Mouse (Mus musculus) heart, embryonic 11.5 days (tissue): Measurements from ENCODE around the gene Macrod1. TPM values are rescaled to one million over a fixed set of nuclear protein-coding genes. Genes with fewer than 3 reads are reported as not detected.

Experiments
- ATAC-seq: fragments of 200-750 bp; cut with Nextera tagmentation; replicated peaks from 2 replicates; pipeline ENCODE4 v1.8.0; 2017; ENCODE audit warnings: moderate library complexity; ENCODE audit not compliant: insufficient number of reproducible peaks, low FRiP score, low TSS enrichment
- H3K27ac ChIP-seq: fragments of 300-500 bp; sonication (generic); 2 replicates; pipeline ENCODE4 v1.5.1; 2014; ENCODE audit warnings: mild to moderate bottlenecking, low read depth, low read length
- H3K27me3 ChIP-seq: fragments of 300-500 bp; sonication (generic); 2 replicates; pipeline ENCODE4 v1.6.1; 2014; ENCODE audit warnings: mild to moderate bottlenecking, low read length, mixed read lengths; ENCODE audit not compliant: control insufficient read depth, insufficient read depth
- H3K36me3 ChIP-seq: fragments of 300-500 bp; sonication (generic); 2 replicates; pipeline ENCODE4 v1.6.1; 2014; ENCODE audit warnings: mild to moderate bottlenecking, low read length, moderate library complexity, mixed read lengths; ENCODE audit not compliant: control insufficient read depth, insufficient read depth
- H3K4me1 ChIP-seq: fragments of 300-500 bp; sonication (generic); 2 replicates; pipeline ENCODE4 v1.6.1; 2014; ENCODE audit warnings: low read length; ENCODE audit not compliant: control insufficient read depth, insufficient read depth
- H3K4me2 ChIP-seq: fragments of 300-500 bp; sonication (generic); 2 replicates; pipeline ENCODE4 v1.6.1; 2014; ENCODE audit warnings: mild to moderate bottlenecking, moderate library complexity
- H3K4me3 ChIP-seq: fragments of 300-500 bp; sonication (generic); 2 replicates; pipeline ENCODE4 v1.5.1; 2014; ENCODE audit warnings: low read depth, low read length
- H3K9ac ChIP-seq: fragments of 300-500 bp; sonication (generic); 2 replicates; pipeline ENCODE4 v1.6.1; 2014; ENCODE audit warnings: mild to moderate bottlenecking, low read depth, low read length, moderate library complexity
- H3K9me3 ChIP-seq: fragments of 300-500 bp; sonication (generic); replicated peaks from 2 replicates; pipeline ENCODE4 v1.6.1; 2016; ENCODE audit warnings: low read length; ENCODE audit not compliant: control insufficient read depth
- WGBS: fragments of 180-500 bp; shearing (Covaris S2); extraction: QIAGEN DNeasy Blood & Tissue Kit; methylation state at CpG from one replicate; pipeline ENCODE4 v1.1.7; 2014; ENCODE audit not compliant: insufficient replicate concordance; 5-methylcytosine and 5-hydroxymethylcytosine counted together
- polyA plus RNA-seq: library from polyadenylated mRNA; unstranded; fragments of >200 nt; fragmentation: Nextera tagmentation; extraction: Ambion mirVana; gene quantifications from 2 replicates; pipeline ENCODE4 v1.2.1, GENCODE M21; 2014

Gene Macrod1
- polyA plus RNA-seq, 1 experiment from 2014 or later = 13.3 TPM

GRCm38 (mm10) chr19:7149158-7149685 is 92.6 kb downstream of the Macrod1 start:
- ATAC-seq = no peak
- no peak overlapping the region for H3K4me3 ChIP-seq
- H3K36me3 ChIP-seq = no peaks in the 10 kb centered on the region
- peaks cover 42% of the 10 kb centered on the region for H3K27me3 ChIP-seq
- H3K4me2 ChIP-seq = no peak overlapping the region
- H3K9ac ChIP-seq = no peak overlapping the region
- 66% methylated on average over 7 of the region's 7 CpGs for WGBS
- no peak overlapping the region for H3K27ac ChIP-seq
- no peaks in the 10 kb centered on the region for H3K9me3 ChIP-seq
- H3K4me1 ChIP-seq = peaks cover 15% of the 10 kb centered on the region

GRCm38 (mm10) chr19:7151300-7151926 is 94.8 kb downstream of the Macrod1 start:
- peaks cover 15% of the 10 kb centered on the region for H3K4me1 ChIP-seq
- no peak overlapping the region for H3K9ac ChIP-seq
- no peaks in the 10 kb centered on the region for H3K36me3 ChIP-seq
- H3K27ac ChIP-seq = no peak overlapping the region
- 76% methylated on average over 7 of the region's 7 CpGs for WGBS
- no peak overlapping the region for H3K4me3 ChIP-seq
- H3K27me3 ChIP-seq = peaks cover 21% of the 10 kb centered on the region
- no peak overlapping the region for H3K4me2 ChIP-seq
- no peaks in the 10 kb centered on the region for H3K9me3 ChIP-seq
- no peak for ATAC-seq

- no peak for ATAC-seq
- Histone ChIP-seq H3K4me2 (no peak overlapping the region), H3K27ac (no peak overlapping the region), H3K4me3 (no peak overlapping the region), H3K36me3 (no peaks in the 10 kb centered on the region), H3K9me3 (no peaks in the 10 kb centered on the region), H3K4me1 (peaks cover 17% of the 10 kb centered on the region), H3K9ac (no peak overlapping the region), H3K27me3 (peaks cover 18% of the 10 kb centered on the region)
- 83% methylated on average over 6 of the region's 6 CpGs for WGBS
Measured at GRCm38 (mm10) chr19:7151927-7152653, 95.5 kb downstream of the Macrod1 start.

GRCm38 (mm10) chr19:7153232-7153631 is 96.6 kb downstream of the Macrod1 start:
- Histone ChIP-seq H3K27me3 (peaks cover 15% of the 10 kb centered on the region), H3K27ac (no peak overlapping the region), H3K9ac (no peak overlapping the region), H3K36me3 (no peaks in the 10 kb centered on the region), H3K4me1 (peaks cover 25% of the 10 kb centered on the region), H3K4me3 (no peak overlapping the region), H3K9me3 (no peaks in the 10 kb centered on the region), H3K4me2 (no peak overlapping the region)
- no peak for ATAC-seq
- WGBS = 23% methylated on average over 7 of the region's 7 CpGs

- Histone ChIP-seq H3K9ac (0 out of 2 replicates have a peak overlapping the region, but pooled peaks have one; percentile 12), H3K4me2 (no peak overlapping the region), H3K36me3 (no peaks in the 10 kb centered on the region), H3K27ac (no peak overlapping the region), H3K4me1 (peaks cover 27% of the 10 kb centered on the region), H3K4me3 (no peak overlapping the region), H3K9me3 (no peaks in the 10 kb centered on the region), H3K27me3 (peaks cover 22% of the 10 kb centered on the region)
- no peak for ATAC-seq
- WGBS = 73% methylated on average over 6 of the region's 6 CpGs
Measured at GRCm38 (mm10) chr19:7155196-7155595, 98.6 kb downstream of the Macrod1 start.

- Histone ChIP-seq H3K36me3 (no peaks in the 10 kb centered on the region), H3K27me3 (peaks cover 26% of the 10 kb centered on the region), H3K4me2 (no peak overlapping the region), H3K4me3 (no peak overlapping the region), H3K9ac (no peak overlapping the region), H3K4me1 (peaks cover 25% of the 10 kb centered on the region), H3K27ac (no peak overlapping the region), H3K9me3 (no peaks in the 10 kb centered on the region)
- 40% methylated on average over 14 of the region's 14 CpGs for WGBS
- ATAC-seq = no peak
Measured at GRCm38 (mm10) chr19:7157734-7158133, 101.1 kb downstream of the Macrod1 start.

- H3K9ac ChIP-seq = peak overlapping the region; percentile 59; the same call in 1 of the 2 replicates
- no peaks in the 10 kb centered on the region for H3K9me3 ChIP-seq
- peak overlapping the region; percentile 48 for H3K4me2 ChIP-seq
- WGBS = 4% methylated on average over 14 of the region's 14 CpGs
- no peak overlapping the region for H3K4me3 ChIP-seq
- no peaks in the 10 kb centered on the region for H3K36me3 ChIP-seq
- H3K4me1 ChIP-seq = peaks cover 29% of the 10 kb centered on the region
- no peak overlapping the region for H3K27ac ChIP-seq
- peaks cover 52% of the 10 kb centered on the region for H3K27me3 ChIP-seq
- ATAC-seq = peak; percentile 36; the same call in 1 of the 2 replicates
Measured at GRCm38 (mm10) chr19:7160151-7160906, 103.7 kb downstream of the Macrod1 start.

GRCm38 (mm10) chr19:7161064-7161463 is 104.5 kb downstream of the Macrod1 start:
- 71% methylated on average over 3 of the region's 3 CpGs for WGBS
- no peak overlapping the region for H3K4me3 ChIP-seq
- no peak overlapping the region for H3K27ac ChIP-seq
- H3K27me3 ChIP-seq = peaks cover 59% of the 10 kb centered on the region
- no peaks in the 10 kb centered on the region for H3K9me3 ChIP-seq
- no peak for ATAC-seq
- no peak overlapping the region for H3K4me2 ChIP-seq
- H3K36me3 ChIP-seq = no peaks in the 10 kb centered on the region
- H3K9ac ChIP-seq = no peak overlapping the region
- peaks cover 30% of the 10 kb centered on the region for H3K4me1 ChIP-seq
